Mouse (Mus musculus): ENCODE results near the gene Treml4. TPM values are rescaled to one million over a fixed set of nuclear protein-coding genes. Genes with fewer than 3 reads are reported as not detected.

The Treml4 gene
- polyA plus RNA-seq, 1 experiment from 2014 or later: 0.63 TPM

GRCm38 (mm10) chr17:48261868-48262267 is 2.2 kb upstream of the Treml4 start:
- WGBS: 78% methylated on average over 2 of the region's 2 CpGs
- no peak for DNase-seq (ENCODE audit: low spot score)
- Histone ChIP-seq H3K9me3 (peaks cover 11% of the 10 kb centered on the region; the same call in 1 of the 2 replicates), H3K4me3 (no peak overlapping the region), H3K27me3 (ENCODE audit: insufficient read depth, poor library complexity, severe bottlenecking) (no peaks in the 10 kb centered on the region), H3K4me1 (no peaks in the 10 kb centered on the region), H3K27ac (no peak overlapping the region), H3K36me3 (no peaks in the 10 kb centered on the region)

- DNase-seq (ENCODE audit: low spot score): no peak
- Histone ChIP-seq H3K4me3 (no peak overlapping the region), H3K27ac (no peak overlapping the region), H3K27me3 (ENCODE audit: insufficient read depth, poor library complexity, severe bottlenecking) (no peaks in the 10 kb centered on the region), H3K4me1 (no peaks in the 10 kb centered on the region), H3K9me3 (0 out of 2 replicates have a peak, but pooled peaks cover 2% of the 10 kb centered on the region), H3K36me3 (no peaks in the 10 kb centered on the region)
- WGBS: 84% methylated on average over 7 of the region's 7 CpGs
Observed at GRCm38 (mm10) chr17:48264662-48265061, 567 bp downstream of the Treml4 start.

GRCm38 (mm10) chr17:48266138-48266537 is 2.0 kb downstream of the Treml4 start:
- Histone ChIP-seq H3K27ac (no peak overlapping the region), H3K36me3 (no peaks in the 10 kb centered on the region), H3K27me3 (ENCODE audit: insufficient read depth, poor library complexity, severe bottlenecking) (no peaks in the 10 kb centered on the region), H3K4me3 (no peak overlapping the region), H3K4me1 (no peaks in the 10 kb centered on the region), H3K9me3 (no peaks in the 10 kb centered on the region)
- 58% methylated on average over 2 of the region's 2 CpGs for WGBS
- DNase-seq (ENCODE audit: low spot score): no peak

- Histone ChIP-seq H3K36me3 (no peaks in the 10 kb centered on the region), H3K27me3 (ENCODE audit: insufficient read depth, poor library complexity, severe bottlenecking) (no peaks in the 10 kb centered on the region), H3K4me1 (no peaks in the 10 kb centered on the region), H3K27ac (no peak overlapping the region), H3K9me3 (no peaks in the 10 kb centered on the region), H3K4me3 (no peak overlapping the region)
- 38% methylated on average over 2 of the region's 2 CpGs for WGBS
- DNase-seq (ENCODE audit: low spot score): no peak
Observed at GRCm38 (mm10) chr17:48266610-48267304, 2.7 kb downstream of the Treml4 start.

GRCm38 (mm10) chr17:48267591-48267990 is 3.5 kb downstream of the Treml4 start:
- no peaks in the 10 kb centered on the region for H3K36me3 ChIP-seq
- no peaks in the 10 kb centered on the region for H3K4me1 ChIP-seq
- H3K27ac ChIP-seq: no peak overlapping the region
- H3K27me3 ChIP-seq (ENCODE audit: insufficient read depth, poor library complexity, severe bottlenecking): no peaks in the 10 kb centered on the region
- no peak for DNase-seq (ENCODE audit: low spot score)
- WGBS: 85% methylated on average over 1 of the region's 1 CpGs
- H3K9me3 ChIP-seq: no peaks in the 10 kb centered on the region
- H3K4me3 ChIP-seq: no peak overlapping the region

GRCm38 (mm10) chr17:48268276-48268675 is 4.2 kb downstream of the Treml4 start:
- Histone ChIP-seq H3K36me3 (no peaks in the 10 kb centered on the region), H3K27me3 (ENCODE audit: insufficient read depth, poor library complexity, severe bottlenecking) (no peaks in the 10 kb centered on the region), H3K4me1 (no peaks in the 10 kb centered on the region), H3K9me3 (no peaks in the 10 kb centered on the region), H3K27ac (no peak overlapping the region), H3K4me3 (no peak overlapping the region)
- no peak for DNase-seq (ENCODE audit: low spot score)

- Histone ChIP-seq H3K9me3 (no peaks in the 10 kb centered on the region), H3K4me3 (no peak overlapping the region), H3K27ac (no peak overlapping the region), H3K27me3 (ENCODE audit: insufficient read depth, poor library complexity, severe bottlenecking) (no peaks in the 10 kb centered on the region), H3K4me1 (no peaks in the 10 kb centered on the region), H3K36me3 (no peaks in the 10 kb centered on the region)
- DNase-seq (ENCODE audit: low spot score): peak; percentile 17
- WGBS: 69% methylated on average over 4 of the region's 4 CpGs
Observed at GRCm38 (mm10) chr17:48269833-48270232, 5.7 kb downstream of the Treml4 start.

- H3K27ac ChIP-seq: no peak overlapping the region
- 40% methylated on average over 5 of the region's 5 CpGs for WGBS
- H3K36me3 ChIP-seq: no peaks in the 10 kb centered on the region
- H3K4me1 ChIP-seq: no peaks in the 10 kb centered on the region
- no peaks in the 10 kb centered on the region for H3K9me3 ChIP-seq
- H3K4me3 ChIP-seq: no peak overlapping the region
- H3K27me3 ChIP-seq (ENCODE audit: insufficient read depth, poor library complexity, severe bottlenecking): no peaks in the 10 kb centered on the region
- peak; percentile 94 for DNase-seq (ENCODE audit: low spot score)
Observed at GRCm38 (mm10) chr17:48272158-48272557, 8.1 kb downstream of the Treml4 start.

GRCm38 (mm10) chr17:48272598-48272997 is 8.5 kb downstream of the Treml4 start:
- WGBS: 79% methylated on average over 4 of the region's 4 CpGs
- Histone ChIP-seq H3K36me3 (no peaks in the 10 kb centered on the region), H3K4me1 (no peaks in the 10 kb centered on the region), H3K27ac (peak overlapping the region; percentile 59; the same call in 1 of the 2 replicates), H3K27me3 (ENCODE audit: insufficient read depth, poor library complexity, severe bottlenecking) (no peaks in the 10 kb centered on the region), H3K9me3 (no peaks in the 10 kb centered on the region), H3K4me3 (no peak overlapping the region)
- DNase-seq (ENCODE audit: low spot score): no peak

- no peak for DNase-seq (ENCODE audit: low spot score)
- H3K9me3 ChIP-seq: no peaks in the 10 kb centered on the region
- H3K36me3 ChIP-seq: no peaks in the 10 kb centered on the region
- WGBS: 76% methylated on average over 4 of the region's 4 CpGs
- H3K27me3 ChIP-seq (ENCODE audit: insufficient read depth, poor library complexity, severe bottlenecking): no peaks in the 10 kb centered on the region
- H3K27ac ChIP-seq: no peak overlapping the region
- no peaks in the 10 kb centered on the region for H3K4me1 ChIP-seq
- H3K4me3 ChIP-seq: no peak overlapping the region
Observed at GRCm38 (mm10) chr17:48274098-48274497, 10.0 kb downstream of the Treml4 start.

GRCm38 (mm10) chr17:48274885-48275284 is 10.8 kb downstream of the Treml4 start:
- Histone ChIP-seq H3K27me3 (ENCODE audit: insufficient read depth, poor library complexity, severe bottlenecking) (no peaks in the 10 kb centered on the region), H3K36me3 (no peaks in the 10 kb centered on the region)
- whole genome bisulfite sequencing: 27% methylated on average over 6 of the region's 6 CpGs

GRCm38 (mm10) chr17:48275736-48276135 is 11.6 kb downstream of the Treml4 start:
- Histone ChIP-seq H3K4me1 (peaks cover under 1% of the 10 kb centered on the region; the same call in 1 of the 2 replicates), H3K27me3 (ENCODE audit: insufficient read depth, poor library complexity, severe bottlenecking) (no peaks in the 10 kb centered on the region), H3K4me3 (no peak overlapping the region), H3K27ac (no peak overlapping the region), H3K36me3 (no peaks in the 10 kb centered on the region), H3K9me3 (no peaks in the 10 kb centered on the region)
- WGBS: 44% methylated on average over 7 of the region's 7 CpGs
- no peak for DNase-seq (ENCODE audit: low spot score)

More at GRCm38 (mm10) chr17:48274885-48275284, 10.8 kb downstream of the Treml4 start:
- H3K4me1 ChIP-seq: no peaks in the 10 kb centered on the region
- no peak overlapping the region for H3K4me3 ChIP-seq
- H3K27ac ChIP-seq: no peak overlapping the region
- no peaks in the 10 kb centered on the region for H3K9me3 ChIP-seq
- peak; percentile 86 for DNase-seq (ENCODE audit: low spot score)

- Histone ChIP-seq H3K4me1 (peaks cover 10% of the 10 kb centered on the region), H3K36me3 (no peaks in the 10 kb centered on the region), H3K4me3 (no peak overlapping the region), H3K9me3 (no peaks in the 10 kb centered on the region), H3K27me3 (ENCODE audit: insufficient read depth, poor library complexity, severe bottlenecking) (no peaks in the 10 kb centered on the region), H3K27ac (no peak overlapping the region)
- DNase-seq (ENCODE audit: low spot score): no peak
Observed at GRCm38 (mm10) chr17:48278381-48278780, 14.3 kb downstream of the Treml4 start.

GRCm38 (mm10) chr17:48279002-48279401 is 14.9 kb downstream of the Treml4 start:
- 66% methylated on average over 4 of the region's 4 CpGs for WGBS
- H3K9me3 ChIP-seq: no peaks in the 10 kb centered on the region
- H3K36me3 ChIP-seq: no peaks in the 10 kb centered on the region
- no peak for DNase-seq (ENCODE audit: low spot score)
- no peak overlapping the region for H3K4me3 ChIP-seq
- H3K27ac ChIP-seq: no peak overlapping the region
- peaks cover 10% of the 10 kb centered on the region for H3K4me1 ChIP-seq
- H3K27me3 ChIP-seq (ENCODE audit: insufficient read depth, poor library complexity, severe bottlenecking): no peaks in the 10 kb centered on the region
